Comparison of ENCODE assay signal across 13 mouse cellular contexts in the genomic region with DNA sequence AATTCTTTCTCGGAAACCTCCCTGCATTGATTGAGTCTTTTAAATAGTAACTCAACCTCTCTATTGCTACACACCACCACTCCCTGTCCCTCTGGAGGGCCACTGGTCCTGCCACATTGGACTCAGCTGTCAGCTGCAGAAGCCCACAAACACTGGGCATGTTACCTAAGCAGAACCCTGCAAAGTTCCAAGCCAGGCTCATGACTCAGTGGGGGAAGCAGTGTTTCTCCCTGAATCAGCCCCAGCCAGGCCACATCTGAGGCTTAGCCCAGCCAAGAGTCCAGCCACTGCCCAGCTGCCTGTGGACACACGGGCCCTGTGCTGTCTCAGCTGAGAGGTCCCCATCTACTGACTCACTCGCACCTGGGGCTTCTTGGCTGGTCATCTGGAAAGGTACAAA.
DNase-seq lines count a peak whose midpoint lies in the region; ATAC-seq and TF ChIP-seq lines count a peak whose summit lies in the region.
"Had no signal": no experiment of that assay in that cellular context is flagged by ENCODE, and none has a peak within 500 bp of the region (broad histone marks: within the 10 kb centered on the region; RNA-seq: fewer than 3 reads in every experiment).

No protein-coding gene starts in this region.

- TF ChIP-seq POLR2A in lung, adult 2 months (IDR thresholded peaks at IDR 0.05; ENCODE audit: borderline replicate concordance, extremely low read depth, low read depth, low read length) = no peak

- H3K36me3 ChIP-seq in liver, embryonic 12.5 days = no peaks in the 10 kb centered on the region
- H3K36me3 ChIP-seq: heart, embryonic 15.5 days; hindbrain, embryonic 13.5 days; lung, embryonic 15.5 days had no signal

- no peak overlapping the region for H3K4me2 ChIP-seq in liver, embryonic 12.5 days
- H3K4me2 ChIP-seq: heart, embryonic 15.5 days; hindbrain, embryonic 13.5 days; lung, embryonic 15.5 days had no signal

- H3K4me1 ChIP-seq in lung, adult 2 months (ENCODE audit: control insufficient read depth, insufficient read depth, low read length) = no peaks in the 10 kb centered on the region
- H3K4me1 ChIP-seq in liver, embryonic 12.5 days = peaks cover 5% of the 10 kb centered on the region; the same call in 1 of the 2 replicates
- H3K4me1 ChIP-seq: heart, embryonic 15.5 days; lung, embryonic 15.5 days had no signal

- WGBS in lung, adult 2 months = 83% methylated on average over 3 of the region's 3 CpGs
- 66% methylated on average over 3 of the region's 3 CpGs for WGBS in liver, embryonic 12.5 days (ENCODE audit: insufficient replicate concordance)

- H3K9me3 ChIP-seq in liver, embryonic 12.5 days (replicated peaks) = no peaks in the 10 kb centered on the region
- H3K9me3 ChIP-seq: heart, embryonic 15.5 days; hindbrain, embryonic 13.5 days; lung, embryonic 15.5 days had no signal

- peak; percentile 48 for DNase-seq in adrenal gland, adult 2 months
- DNase-seq in adrenal gland, adult (ENCODE audit: inconsistent age in 2 of 2, low spot score in 1 of 2) = no peak
- peak; percentile 11 for DNase-seq in lung, postnatal 36 days
- no peak for DNase-seq in lung, adult 2 months
- DNase-seq in right cerebral cortex, postnatal 36 days (ENCODE audit: low spot score in 2 of 2) = no peak
- DNase-seq: cerebellum, adult 8-10 months; spleen, adult 18-20 months had no signal

- H3K4me3 ChIP-seq in lung, adult 2 months (replicated peaks; ENCODE audit: extremely low read depth, low read depth, low read length) = no peak overlapping the region
- H3K4me3 ChIP-seq in liver, embryonic 12.5 days = no peak overlapping the region
- H3K4me3 ChIP-seq: heart, embryonic 15.5 days; hindbrain, embryonic 13.5 days; lung, embryonic 15.5 days had no signal

- ATAC-seq in liver, embryonic 12.5 days = peak; percentile 60
- no peak for ATAC-seq in monocyte, adult 5-6 weeks (replicated peaks; ENCODE audit: insufficient number of reproducible peaks, low FRiP score, low TSS enrichment, poor library complexity, severe bottlenecking)
- no peak for ATAC-seq in activated CD4-positive, CD25-positive, alpha-beta regulatory T cell, adult 4 months

- peak overlapping the region; percentile 45 for H3K27ac ChIP-seq in liver, embryonic 12.5 days
- H3K27ac ChIP-seq: heart, embryonic 15.5 days; hindbrain, embryonic 13.5 days; lung, embryonic 15.5 days had no signal

- H3K9ac ChIP-seq in liver, embryonic 12.5 days = no peak overlapping the region
- H3K9ac ChIP-seq: heart, embryonic 15.5 days; hindbrain, embryonic 13.5 days; lung, embryonic 15.5 days had no signal

- TF ChIP-seq CTCF in lung, adult 2 months (IDR thresholded peaks at IDR 0.05; ENCODE audit: insufficient read depth, low read length) = no peak

- no peaks in the 10 kb centered on the region for H3K27me3 ChIP-seq in liver, embryonic 12.5 days (replicated peaks)
- H3K27me3 ChIP-seq: heart, embryonic 15.5 days; hindbrain, embryonic 13.5 days; lung, embryonic 15.5 days had no signal

Comparison
In these comparisons a context has a peak if more than half of its experiments do, and no peak if none do; other contexts are left out.
1. DNase-seq: peak in adrenal gland, adult 2 months (single experiment) and lung, postnatal 36 days (single experiment); none in adrenal gland, adult (0 of 2), lung, adult 2 months (single experiment) and right cerebral cortex, postnatal 36 days (0 of 2).